Mouse (Mus musculus): Measurements from ENCODE around the gene Pgpep1.

DNA sequence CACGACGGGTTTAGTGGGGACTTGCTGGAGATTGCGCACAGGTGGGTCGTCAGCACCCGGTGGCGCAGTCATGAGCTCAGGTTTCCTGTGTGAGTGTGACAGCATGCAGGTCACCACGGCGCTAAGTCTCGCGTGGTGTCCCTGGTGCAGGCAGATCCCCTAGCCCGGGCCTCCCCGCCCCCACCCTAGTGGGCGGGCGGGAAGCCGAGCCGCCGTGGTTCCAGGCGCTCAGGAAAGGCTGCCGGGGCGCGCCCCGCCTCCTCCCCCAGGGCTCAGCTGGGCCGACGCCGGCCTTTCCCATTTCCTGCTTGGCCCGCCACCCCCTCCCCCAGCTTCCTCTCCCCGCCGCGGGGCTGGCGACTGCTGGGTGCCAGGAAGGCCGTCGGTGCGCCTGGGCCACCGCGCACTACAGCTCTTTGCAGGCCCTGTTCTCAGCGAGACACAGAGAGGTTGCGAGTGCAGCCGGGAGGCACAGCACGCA is 50.8 kb downstream of the Pgpep1 start:
- TF ChIP-seq POLR2A (IDR thresholded peaks at IDR 0.05; ENCODE audit: low read depth, low read length), result peak; percentile 19
- TF ChIP-seq CTCF (IDR thresholded peaks at IDR 0.05; ENCODE audit: extremely low read depth, insufficient read depth, insufficient read length, insufficient replicate concordance), result no peak
